Mouse (Mus musculus) myocyte (in vitro differentiated cells): Measurements from ENCODE around the gene Utp14b. TPM values are rescaled to one million over a fixed set of nuclear protein-coding genes. Genes with fewer than 3 reads are reported as not detected.

ENCODE experiments used
- H3K27me3 ChIP-seq: one replicate; pipeline ENCODE4 v1.6.1; 2011; ENCODE audit not compliant: control insufficient read depth, insufficient read depth, insufficient read length
- H3K36me3 ChIP-seq: one replicate; pipeline ENCODE4 v1.6.1; 2011; ENCODE audit not compliant: control insufficient read depth, insufficient read depth
- H3K4me2 ChIP-seq: one replicate; pipeline ENCODE4 v1.6.1; 2011; ENCODE audit warnings: low read depth, control low read depth
- H3K4me3 ChIP-seq: one replicate; pipeline ENCODE4 v1.5.1; 2011; ENCODE audit warnings: mild to moderate bottlenecking, control low read depth, moderate library complexity
- H3K79me2 ChIP-seq: one replicate; pipeline ENCODE4 v1.6.1; 2011; ENCODE audit not compliant: control insufficient read depth, insufficient read depth
- H3ac ChIP-seq: one replicate; pipeline ENCODE4 v1.6.1; 2011; ENCODE audit not compliant: control insufficient read depth, insufficient read length
- CEBPB ChIP-seq: IDR thresholded peaks from 2 replicates; pipeline ENCODE4 v1.6.1; 2011; ENCODE audit warnings: mild to moderate bottlenecking, moderate library complexity; ENCODE audit not compliant: poor library complexity, insufficient read depth, severe bottlenecking
- E2F4 ChIP-seq: IDR thresholded peaks from one replicate; pipeline ENCODE4 v1.6.1; 2011; ENCODE audit warnings: mild to moderate bottlenecking, control low read depth, moderate library complexity; ENCODE audit not compliant: insufficient read depth
- MAX ChIP-seq: IDR thresholded peaks from one replicate; pipeline ENCODE4 v1.6.1; 2011; ENCODE audit warnings: low read depth, mild to moderate bottlenecking, control low read depth
- MYOD1 ChIP-seq, 3 experiments: IDR thresholded peaks; one replicate each; pipeline ENCODE4 v1.6.1; 2011; ENCODE audit warnings: control low read depth in 2 of 3, low read depth in 2 of 3, mild to moderate bottlenecking in 2 of 3, moderate library complexity in 1 of 3; ENCODE audit not compliant: insufficient read length in 2 of 3, control insufficient read depth in 1 of 3
- MYOG ChIP-seq, 3 experiments: IDR thresholded peaks; one replicate each; pipeline ENCODE4 v1.6.1; 2011; ENCODE audit warnings: control low read depth in 2 of 3, low read depth in 2 of 3, mild to moderate bottlenecking in 2 of 3; ENCODE audit not compliant: insufficient read length in 2 of 3, control insufficient read depth in 1 of 3, insufficient read depth in 1 of 3
- POLR2A ChIP-seq: IDR thresholded peaks from one replicate; pipeline ENCODE4 v1.6.1; 2011; ENCODE audit warnings: low read depth, mild to moderate bottlenecking, control low read depth, moderate library complexity; ENCODE audit not compliant: insufficient read length
- POLR2AphosphoS2 ChIP-seq: IDR thresholded peaks from one replicate; pipeline ENCODE4 v1.6.1; 2011; ENCODE audit warnings: low read depth, control low read depth; ENCODE audit not compliant: insufficient read length
- REST ChIP-seq: IDR thresholded peaks from one replicate; pipeline ENCODE4 v1.6.1; 2011; ENCODE audit warnings: mild to moderate bottlenecking, control low read depth, moderate library complexity; ENCODE audit not compliant: insufficient read depth, insufficient read length
- SRF ChIP-seq: IDR thresholded peaks from one replicate; pipeline ENCODE4 v1.6.1; 2011; ENCODE audit warnings: low read depth; ENCODE audit not compliant: control insufficient read depth, insufficient read length
- TCF12 ChIP-seq: IDR thresholded peaks from one replicate; pipeline ENCODE4 v1.6.1; 2011; ENCODE audit warnings: mild to moderate bottlenecking, control low read depth; ENCODE audit not compliant: poor library complexity, insufficient read depth, severe bottlenecking
- TCF3 ChIP-seq: IDR thresholded peaks from one replicate; pipeline ENCODE4 v1.6.1; 2011; ENCODE audit warnings: low read depth, control low read depth; ENCODE audit not compliant: insufficient read length
- USF1 ChIP-seq: IDR thresholded peaks from one replicate; pipeline ENCODE4 v1.6.1; 2011; ENCODE audit warnings: low read depth, mild to moderate bottlenecking, control low read depth, moderate library complexity
- polyA plus RNA-seq: library from polyadenylated mRNA; unstranded; fragments of >200 nt; fragmentation: generic; extraction: Trizol; gene quantifications from one replicate; pipeline ENCODE4 v1.2.1, GENCODE M21; 2012; ENCODE audit warnings: missing spikeins

The Utp14b gene
- polyA plus RNA-seq, 1 experiment: 3.0 TPM

GRCm38 (mm10) chr1:78684128-78684527, 26.3 kb downstream of the Utp14b start:
- no peak overlapping the region for H3ac ChIP-seq
- H3K27me3 ChIP-seq: no peaks in the 10 kb centered on the region
- H3K36me3 ChIP-seq: peaks cover 48% of the 10 kb centered on the region
- no peak overlapping the region for H3K4me3 ChIP-seq
- TF ChIP-seq MYOG (IDR thresholded peaks at IDR 0.05; ENCODE audit: control insufficient read depth in 1 of 3, insufficient read depth in 1 of 3, insufficient read length in 2 of 3, low read depth in 2 of 3) (no peak), POLR2A (no peak), USF1 (no peak), CEBPB (no peak), SRF (no peak), E2F4 (no peak), MYOD1 (IDR thresholded peaks at IDR 0.05; ENCODE audit: control insufficient read depth in 1 of 3, insufficient read length in 2 of 3, low read depth in 2 of 3) (no peak), REST (no peak), TCF12 (no peak), POLR2AphosphoS2 (no peak), TCF3 (no peak), MAX (no peak)
- H3K79me2 ChIP-seq: peaks cover 86% of the 10 kb centered on the region
- H3K4me2 ChIP-seq: no peak overlapping the region

- no peak overlapping the region for H3K4me2 ChIP-seq
- H3K36me3 ChIP-seq: peaks cover 64% of the 10 kb centered on the region
Measured at GRCm38 (mm10) chr1:78686872-78687271, 29.0 kb downstream of the Utp14b start.

GRCm38 (mm10) chr1:78688149-78688548, 30.3 kb downstream of the Utp14b start:
- H3ac ChIP-seq: no peak overlapping the region
- no peaks in the 10 kb centered on the region for H3K27me3 ChIP-seq
- H3K4me2 ChIP-seq: no peak overlapping the region
- H3K79me2 ChIP-seq: peaks cover 50% of the 10 kb centered on the region
- TF ChIP-seq TCF12: no peak
- TF ChIP-seq REST: no peak
- no peak for TF ChIP-seq SRF
- TF ChIP-seq USF1: no peak
- TF ChIP-seq MYOG (IDR thresholded peaks at IDR 0.05; ENCODE audit: control insufficient read depth in 1 of 3, insufficient read depth in 1 of 3, insufficient read length in 2 of 3, low read depth in 2 of 3): no peak
- no peak for TF ChIP-seq CEBPB
- no peak for TF ChIP-seq E2F4
- TF ChIP-seq MAX: no peak
- no peak for TF ChIP-seq MYOD1 (IDR thresholded peaks at IDR 0.05; ENCODE audit: control insufficient read depth in 1 of 3, insufficient read length in 2 of 3, low read depth in 2 of 3)
- no peak for TF ChIP-seq TCF3
- no peak for TF ChIP-seq POLR2A
- TF ChIP-seq POLR2AphosphoS2: no peak
- peaks cover 70% of the 10 kb centered on the region for H3K36me3 ChIP-seq
- H3K4me3 ChIP-seq: no peak overlapping the region

More at GRCm38 (mm10) chr1:78686872-78687271, 29.0 kb downstream of the Utp14b start:
- Histone ChIP-seq H3K4me3 (no peak overlapping the region), H3K79me2 (peaks cover 63% of the 10 kb centered on the region), H3ac (no peak overlapping the region), H3K27me3 (no peaks in the 10 kb centered on the region)
- TF ChIP-seq POLR2AphosphoS2 (no peak), MAX (no peak), MYOD1 (IDR thresholded peaks at IDR 0.05; ENCODE audit: control insufficient read depth in 1 of 3, insufficient read length in 2 of 3, low read depth in 2 of 3) (no peak), TCF3 (no peak), CEBPB (no peak), TCF12 (no peak), E2F4 (no peak), SRF (no peak), REST (no peak), MYOG (IDR thresholded peaks at IDR 0.05; ENCODE audit: control insufficient read depth in 1 of 3, insufficient read depth in 1 of 3, insufficient read length in 2 of 3, low read depth in 2 of 3) (no peak), POLR2A (no peak), USF1 (no peak)

DNA sequence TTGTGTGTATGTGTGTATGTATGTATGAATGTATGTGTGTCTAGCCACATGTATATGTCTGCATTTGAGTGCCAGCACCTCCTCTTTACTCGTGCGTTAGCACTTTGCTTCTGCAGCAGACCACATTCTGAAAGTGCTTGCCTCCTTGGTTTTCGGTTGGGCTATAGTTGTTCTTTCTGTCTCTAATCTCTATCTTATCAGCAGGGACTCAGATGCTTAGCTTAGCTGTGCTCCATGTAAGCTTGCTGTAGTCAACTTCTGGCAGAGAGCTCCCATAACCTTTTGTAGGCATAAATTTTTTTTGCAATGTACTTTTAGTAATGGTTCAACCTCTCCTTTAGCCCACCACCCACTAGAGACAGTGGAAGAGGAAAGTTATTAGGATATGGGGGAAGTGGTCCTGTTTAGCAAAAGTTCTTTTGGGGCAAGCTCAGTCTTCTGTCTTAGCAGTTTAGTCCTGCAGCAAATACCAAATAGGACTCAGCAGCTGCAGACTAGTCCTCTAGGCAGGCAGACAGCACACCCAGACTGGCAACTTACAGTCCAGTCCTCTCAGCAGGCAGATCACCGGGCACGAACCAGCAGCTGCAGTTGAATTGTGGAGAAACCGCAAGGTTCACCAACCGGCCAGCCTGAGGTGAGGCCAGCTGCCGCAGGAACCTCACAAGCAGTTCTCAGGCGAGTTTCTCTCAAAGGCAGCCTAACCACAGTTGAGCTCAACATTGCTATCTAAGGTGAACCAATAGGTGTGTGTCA, 36.8 kb downstream of the Utp14b start:
- H3ac ChIP-seq: no peak overlapping the region
- H3K27me3 ChIP-seq: no peaks in the 10 kb centered on the region
- H3K4me3 ChIP-seq: no peak overlapping the region
- H3K4me2 ChIP-seq: no peak overlapping the region
- H3K36me3 ChIP-seq: peaks cover 87% of the 10 kb centered on the region
- peaks cover 3% of the 10 kb centered on the region for H3K79me2 ChIP-seq
- TF ChIP-seq MYOG (IDR thresholded peaks at IDR 0.05; ENCODE audit: control insufficient read depth in 1 of 3, insufficient read depth in 1 of 3, insufficient read length in 2 of 3, low read depth in 2 of 3): peak in 1 of 3 experiments; percentile 50
- TF ChIP-seq POLR2A: no peak
- peak in 1 of 3 experiments; percentile 19 for TF ChIP-seq MYOD1 (IDR thresholded peaks at IDR 0.05; ENCODE audit: control insufficient read depth in 1 of 3, insufficient read length in 2 of 3, low read depth in 2 of 3)
